Mouse (Mus musculus) ES-E14 (cell line): ENCODE results near the gene D430042O09Rik.

Experiments used
- CHD2 ChIP-seq: IDR thresholded peaks from 2 replicates; pipeline ENCODE4 v1.6.1; 2014; ENCODE audit warnings: mild to moderate bottlenecking, low read depth, low read length, inconsistent platforms
- HCFC1 ChIP-seq: IDR thresholded peaks from 2 replicates; pipeline ENCODE4 v1.6.1; 2012; ENCODE audit warnings: low read length, inconsistent platforms, borderline replicate concordance; ENCODE audit not compliant: insufficient read depth
- ZC3H11A ChIP-seq: IDR thresholded peaks from 2 replicates; pipeline ENCODE4 v1.6.1; 2012; ENCODE audit warnings: low read depth, mild to moderate bottlenecking, inconsistent platforms, low read length, borderline replicate concordance
- ZNF384 ChIP-seq: IDR thresholded peaks from 2 replicates; pipeline ENCODE4 v1.6.1; 2012; ENCODE audit warnings: low read depth, low read length, inconsistent platforms

- TF ChIP-seq ZC3H11A (no peak), CHD2 (no peak), HCFC1 (no peak), ZNF384 (no peak)
These were observed 160.9 kb downstream of the D430042O09Rik start for GRCm38 (mm10) chr7:125868570-125868969.
